Mouse (Mus musculus): ENCODE measurements around the gene Olfr1392. TPM values are rescaled to one million over a fixed set of nuclear protein-coding genes. Genes with fewer than 3 reads are reported as not detected.

The Olfr1392 gene
- polyA plus RNA-seq, 1 experiment from 2014 or later = 0.08 TPM

DNA sequence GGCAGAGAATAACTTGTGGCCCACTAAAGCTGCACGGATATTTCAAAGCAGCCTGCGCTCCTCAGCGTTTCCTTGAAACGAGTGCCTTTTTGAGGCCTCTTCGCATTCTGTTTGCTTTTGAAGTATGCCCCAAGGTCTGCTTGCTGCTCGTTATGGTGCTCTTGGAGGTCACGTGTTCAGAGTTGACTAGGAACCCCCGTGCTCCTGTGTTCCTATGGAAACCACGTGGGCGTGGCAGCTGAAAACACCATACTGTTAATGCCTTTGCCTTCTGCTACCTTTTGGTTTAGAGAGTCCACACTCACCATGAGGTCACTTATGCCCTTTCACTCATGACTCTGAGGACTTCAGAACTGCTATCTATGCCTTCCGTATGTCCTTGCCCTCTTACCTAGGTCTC, 20.5 kb upstream of the Olfr1392 start:
- Histone ChIP-seq H3K27me3 (replicated peaks; ENCODE audit: control insufficient read depth, insufficient read depth, low read length) (no peaks in the 10 kb centered on the region), H3K27ac (ENCODE audit: low read depth, low read length) (no peak overlapping the region), H3K36me3 (ENCODE audit: control insufficient read depth, insufficient read depth) (peaks cover 39% of the 10 kb centered on the region), H3K4me2 (replicated peaks; ENCODE audit: low read depth) (no peak overlapping the region), H3K4me3 (ENCODE audit: low read depth, low read length) (no peak overlapping the region), H3K9me3 (ENCODE audit: control insufficient read depth) (no peaks in the 10 kb centered on the region), H3K9ac (ENCODE audit: low read depth, low read length) (no peak overlapping the region), H3K4me1 (replicated peaks; ENCODE audit: control insufficient read depth, insufficient read depth, low read length) (peaks cover 8% of the 10 kb centered on the region; the same call in 1 of the 2 replicates)
- WGBS = 45% methylated on average over 11 of the region's 11 CpGs
- ATAC-seq = peak; percentile 48
- no peak for TF ChIP-seq CTCF (IDR thresholded peaks at IDR 0.05; ENCODE audit: low read depth)

GRCm38 (mm10) chr11:49265101-49265500, 20.0 kb upstream of the Olfr1392 start:
- WGBS = 88% methylated on average over 8 of the region's 8 CpGs
- no peak overlapping the region for H3K4me3 ChIP-seq (ENCODE audit: low read depth, low read length)
- no peak for TF ChIP-seq CTCF (IDR thresholded peaks at IDR 0.05; ENCODE audit: low read depth)
- H3K36me3 ChIP-seq (ENCODE audit: control insufficient read depth, insufficient read depth) = peaks cover 35% of the 10 kb centered on the region
- H3K9ac ChIP-seq (ENCODE audit: low read depth, low read length) = no peak overlapping the region
- H3K27me3 ChIP-seq (replicated peaks; ENCODE audit: control insufficient read depth, insufficient read depth, low read length) = no peaks in the 10 kb centered on the region
- no peak for ATAC-seq
- no peak overlapping the region for H3K4me2 ChIP-seq (replicated peaks; ENCODE audit: low read depth)
- no peak overlapping the region for H3K27ac ChIP-seq (ENCODE audit: low read depth, low read length)
- no peaks in the 10 kb centered on the region for H3K9me3 ChIP-seq (ENCODE audit: control insufficient read depth)
- H3K4me1 ChIP-seq (replicated peaks; ENCODE audit: control insufficient read depth, insufficient read depth, low read length) = peaks cover 8% of the 10 kb centered on the region; the same call in 1 of the 2 replicates

DNA sequence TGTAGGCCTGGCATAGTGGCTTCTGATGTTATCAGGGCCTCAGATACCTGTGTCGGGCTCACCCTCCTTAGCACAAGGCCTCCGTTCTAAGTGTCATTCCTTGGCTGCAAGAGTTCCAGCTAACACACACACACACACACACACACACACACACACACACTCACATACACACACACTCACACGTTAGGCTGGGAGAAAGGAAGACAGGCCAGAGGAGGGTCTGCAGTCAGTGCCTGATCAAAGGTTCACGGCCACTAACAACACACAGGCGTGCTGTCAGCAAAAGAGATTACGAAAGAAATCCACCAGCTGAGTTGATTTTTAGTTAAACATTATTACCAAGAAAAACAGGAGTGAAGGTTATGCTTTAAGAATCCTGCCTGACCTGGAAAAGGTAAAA, 18.4 kb upstream of the Olfr1392 start:
- Histone ChIP-seq H3K27ac (ENCODE audit: low read depth, low read length) (no peak overlapping the region), H3K4me1 (replicated peaks; ENCODE audit: control insufficient read depth, insufficient read depth, low read length) (peaks cover 3% of the 10 kb centered on the region; the same call in 1 of the 2 replicates), H3K9ac (ENCODE audit: low read depth, low read length) (no peak overlapping the region), H3K36me3 (ENCODE audit: control insufficient read depth, insufficient read depth) (peaks cover 19% of the 10 kb centered on the region), H3K9me3 (ENCODE audit: control insufficient read depth) (no peaks in the 10 kb centered on the region), H3K27me3 (replicated peaks; ENCODE audit: control insufficient read depth, insufficient read depth, low read length) (no peaks in the 10 kb centered on the region), H3K4me3 (ENCODE audit: low read depth, low read length) (no peak overlapping the region), H3K4me2 (replicated peaks; ENCODE audit: low read depth) (0 out of 2 replicates have a peak overlapping the region, but pooled peaks have one; percentile 9)
- no peak for ATAC-seq
- no peak for TF ChIP-seq CTCF (IDR thresholded peaks at IDR 0.05; ENCODE audit: low read depth)
- WGBS = 43% methylated on average over 6 of the region's 6 CpGs

GRCm38 (mm10) chr11:49267316-49267715, 17.8 kb upstream of the Olfr1392 start:
- H3K27me3 ChIP-seq (replicated peaks; ENCODE audit: control insufficient read depth, insufficient read depth, low read length) = no peaks in the 10 kb centered on the region
- H3K4me3 ChIP-seq (ENCODE audit: low read depth, low read length) = no peak overlapping the region
- H3K4me2 ChIP-seq (replicated peaks; ENCODE audit: low read depth) = no peak overlapping the region
- 85% methylated on average over 10 of the region's 10 CpGs for WGBS
- TF ChIP-seq CTCF (IDR thresholded peaks at IDR 0.05; ENCODE audit: low read depth) = no peak
- peaks cover 3% of the 10 kb centered on the region; the same call in 1 of the 2 replicates for H3K4me1 ChIP-seq (replicated peaks; ENCODE audit: control insufficient read depth, insufficient read depth, low read length)
- H3K36me3 ChIP-seq (ENCODE audit: control insufficient read depth, insufficient read depth) = peaks cover 12% of the 10 kb centered on the region
- H3K27ac ChIP-seq (ENCODE audit: low read depth, low read length) = no peak overlapping the region
- H3K9me3 ChIP-seq (ENCODE audit: control insufficient read depth) = no peaks in the 10 kb centered on the region
- ATAC-seq = no peak
- no peak overlapping the region for H3K9ac ChIP-seq (ENCODE audit: low read depth, low read length)

- Histone ChIP-seq H3K27ac (ENCODE audit: low read depth, low read length) (no peak overlapping the region), H3K9ac (ENCODE audit: low read depth, low read length) (no peak overlapping the region)
- no peak for ATAC-seq
These were observed 17.0 kb upstream of the Olfr1392 start for GRCm38 (mm10) chr11:49267970-49268579.

DNA sequence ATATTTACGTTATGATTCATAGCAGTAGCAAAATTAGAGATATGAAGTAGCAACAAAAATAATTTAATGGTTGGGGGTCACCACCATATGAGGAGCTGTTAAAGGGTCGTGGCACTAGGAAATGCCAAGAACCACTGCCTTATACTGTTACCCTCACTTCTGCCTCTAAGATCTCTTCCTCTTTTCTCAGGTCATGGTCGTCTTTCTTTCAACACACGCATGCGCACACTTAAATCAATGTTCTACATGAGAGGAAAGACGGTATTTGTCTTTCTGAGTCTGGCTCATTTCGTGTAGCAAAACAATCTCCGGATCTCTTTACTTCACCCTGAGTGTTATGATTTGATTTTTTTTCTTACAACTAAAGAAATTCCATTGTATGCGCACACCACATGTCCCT, 15.3 kb upstream of the Olfr1392 start:
- Histone ChIP-seq H3K4me2 (replicated peaks; ENCODE audit: low read depth) (no peak overlapping the region), H3K27me3 (replicated peaks; ENCODE audit: control insufficient read depth, insufficient read depth, low read length) (no peaks in the 10 kb centered on the region), H3K27ac (ENCODE audit: low read depth, low read length) (no peak overlapping the region), H3K36me3 (ENCODE audit: control insufficient read depth, insufficient read depth) (peaks cover under 1% of the 10 kb centered on the region; the same call in 1 of the 2 replicates), H3K9ac (ENCODE audit: low read depth, low read length) (no peak overlapping the region), H3K4me3 (ENCODE audit: low read depth, low read length) (no peak overlapping the region), H3K9me3 (ENCODE audit: control insufficient read depth) (no peaks in the 10 kb centered on the region), H3K4me1 (replicated peaks; ENCODE audit: control insufficient read depth, insufficient read depth, low read length) (peaks cover 3% of the 10 kb centered on the region; the same call in 1 of the 2 replicates)
- 91% methylated on average over 9 of the region's 9 CpGs for WGBS
- no peak for TF ChIP-seq CTCF (IDR thresholded peaks at IDR 0.05; ENCODE audit: low read depth)
- no peak for ATAC-seq

More at GRCm38 (mm10) chr11:49267970-49268579, 17.0 kb upstream of the Olfr1392 start:
- Histone ChIP-seq H3K36me3 (ENCODE audit: control insufficient read depth, insufficient read depth) (peaks cover 9% of the 10 kb centered on the region), H3K9me3 (ENCODE audit: control insufficient read depth) (no peaks in the 10 kb centered on the region), H3K4me3 (ENCODE audit: low read depth, low read length) (no peak overlapping the region), H3K4me2 (replicated peaks; ENCODE audit: low read depth) (no peak overlapping the region), H3K4me1 (replicated peaks; ENCODE audit: control insufficient read depth, insufficient read depth, low read length) (peaks cover 3% of the 10 kb centered on the region; the same call in 1 of the 2 replicates), H3K27me3 (replicated peaks; ENCODE audit: control insufficient read depth, insufficient read depth, low read length) (no peaks in the 10 kb centered on the region)
- WGBS = 65% methylated on average over 15 of the region's 15 CpGs
- no peak for TF ChIP-seq CTCF (IDR thresholded peaks at IDR 0.05; ENCODE audit: low read depth)

Measured in intestine, postnatal 0 days (tissue).